21 mouse cellular contexts compared by ENCODE assay signal in the genomic region with DNA sequence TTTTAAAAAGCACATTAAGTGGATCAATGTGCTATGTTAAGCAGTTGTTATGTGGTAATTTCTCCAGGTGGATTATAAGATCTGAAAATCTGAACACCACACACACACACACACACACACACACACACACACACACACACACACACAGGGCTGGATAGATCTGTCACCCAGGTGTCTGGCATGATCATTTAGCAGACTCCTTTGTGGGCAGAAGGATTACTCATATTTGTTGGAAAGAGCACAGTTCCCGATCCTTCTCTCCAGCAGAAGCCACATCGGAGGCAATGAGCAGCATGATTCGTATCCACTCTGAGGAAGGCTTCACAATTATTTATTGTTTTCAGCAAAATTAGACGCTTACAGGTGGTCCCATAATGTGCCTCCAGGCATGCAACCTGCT.
"Had no signal": no experiment of that assay in that cellular context is flagged by ENCODE, and none has a peak within 500 bp of the region (broad histone marks: within the 10 kb centered on the region; RNA-seq: fewer than 3 reads in every experiment).

No protein-coding gene starts in this region.

- H3K27me3 ChIP-seq: lung, embryonic 15.5 days; midbrain, embryonic 12.5 days; neural tube, embryonic 13.5 days; neural tube, embryonic 15.5 days had no signal

- H3K9ac ChIP-seq: lung, embryonic 15.5 days; midbrain, embryonic 12.5 days; neural tube, embryonic 13.5 days; neural tube, embryonic 15.5 days had no signal

- H3K4me1 ChIP-seq: lung, embryonic 15.5 days; midbrain, embryonic 10.5 days had no signal

- H3K36me3 ChIP-seq: lung, embryonic 15.5 days; midbrain, embryonic 10.5 days; midbrain, embryonic 12.5 days; neural tube, embryonic 13.5 days; neural tube, embryonic 15.5 days had no signal

- H3K4me3 ChIP-seq: lung, embryonic 15.5 days; midbrain, embryonic 10.5 days; midbrain, embryonic 12.5 days; myocyte; neural tube, embryonic 13.5 days; neural tube, embryonic 15.5 days had no signal

- DNase-seq: lung, adult 2 months; lung, postnatal 14 days; lung, postnatal 36 days; midbrain, embryonic 14.5 days; retina, postnatal 1 day; right cerebral cortex, adult 18-20 months; right cerebral cortex, postnatal 25 days; right cerebral cortex, postnatal 4 days; spleen, adult 18-20 months; thymus, adult 18-20 months; thymus, postnatal 14 days; thymus, postnatal 36 days had no signal

- H3K4me2 ChIP-seq: lung, embryonic 15.5 days; midbrain, embryonic 12.5 days; neural tube, embryonic 13.5 days; neural tube, embryonic 15.5 days had no signal

- H3K27ac ChIP-seq: lung, embryonic 15.5 days; macrophage; midbrain, embryonic 10.5 days; midbrain, embryonic 12.5 days; neural tube, embryonic 13.5 days; neural tube, embryonic 15.5 days had no signal

- ATAC-seq: lung, postnatal 0 days; midbrain, embryonic 16.5 days had no signal

- H3K9me3 ChIP-seq: lung, embryonic 15.5 days; midbrain, embryonic 10.5 days; midbrain, embryonic 12.5 days; neural tube, embryonic 13.5 days; neural tube, embryonic 15.5 days had no signal
